Mouse (Mus musculus): ENCODE results near the gene Foxb2. TPM values are rescaled to one million over a fixed set of nuclear protein-coding genes. Genes with fewer than 3 reads are reported as not detected.

Gene Foxb2
- polyA plus RNA-seq, 1 experiment: not detected

GRCm38 (mm10) chr19:16841516-16842249, 31.9 kb downstream of the Foxb2 start:
- Histone ChIP-seq H3K9me3 (ENCODE audit: control insufficient read depth, low read length) (no peaks in the 10 kb centered on the region), H3K4me3 (replicated peaks) (no peak overlapping the region), H3K27me3 (ENCODE audit: control insufficient read depth) (no peaks in the 10 kb centered on the region), H3K36me3 (ENCODE audit: control insufficient read depth) (no peaks in the 10 kb centered on the region), H3K4me1 (ENCODE audit: control insufficient read depth) (no peaks in the 10 kb centered on the region)
- TF ChIP-seq TAL1 (IDR thresholded peaks at IDR 0.05; ENCODE audit: low read length): no peak
- TF ChIP-seq GATA1 (IDR thresholded peaks at IDR 0.05; ENCODE audit: low read length): no peak

DNA sequence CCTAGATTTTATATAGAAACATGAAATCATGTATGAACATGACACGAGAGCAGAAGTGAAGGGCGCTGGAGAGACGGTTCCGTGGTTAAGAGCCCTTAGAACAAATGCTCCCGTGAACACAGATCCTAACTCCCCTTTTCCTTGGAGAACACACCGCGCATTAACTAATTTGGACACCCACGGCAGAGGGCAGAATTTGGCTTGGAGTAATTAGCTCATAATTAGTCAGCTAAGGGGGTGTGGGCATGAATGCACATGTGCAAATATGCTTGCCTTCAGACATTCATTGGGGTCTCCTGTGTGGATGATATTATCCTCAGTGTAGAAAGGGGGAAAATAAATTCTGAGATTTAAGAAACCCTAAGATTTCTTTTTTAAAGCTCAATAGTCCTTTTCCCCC, 32.6 kb downstream of the Foxb2 start:
- H3K4me1 ChIP-seq (ENCODE audit: control insufficient read depth): no peaks in the 10 kb centered on the region
- TF ChIP-seq GATA1 (IDR thresholded peaks at IDR 0.05; ENCODE audit: low read length) (no peak), TAL1 (IDR thresholded peaks at IDR 0.05; ENCODE audit: low read length) (no peak)
- H3K9me3 ChIP-seq (ENCODE audit: control insufficient read depth, low read length): no peaks in the 10 kb centered on the region
- no peak overlapping the region for H3K4me3 ChIP-seq (replicated peaks)
- H3K36me3 ChIP-seq (ENCODE audit: control insufficient read depth): no peaks in the 10 kb centered on the region
- no peaks in the 10 kb centered on the region for H3K27me3 ChIP-seq (ENCODE audit: control insufficient read depth)

DNA sequence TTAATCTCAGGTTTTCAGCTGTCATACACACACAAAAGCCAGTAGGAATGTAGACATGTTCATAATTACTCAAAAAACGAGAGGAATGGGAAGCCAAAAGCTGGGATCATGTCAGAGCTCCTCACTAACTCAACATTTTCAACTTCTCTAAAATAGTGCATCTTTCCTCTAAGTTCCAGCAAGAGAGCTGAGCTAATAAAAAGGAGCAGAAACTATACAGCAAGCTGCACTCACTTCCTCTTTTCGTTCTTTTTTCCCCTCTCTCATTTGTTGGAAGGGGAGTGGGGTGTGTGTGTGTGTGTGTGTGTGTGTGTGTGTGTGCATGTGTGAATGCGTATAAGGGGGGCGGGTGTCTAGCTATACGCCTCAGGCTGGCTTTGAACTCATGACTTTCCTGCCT, 45.9 kb downstream of the Foxb2 start:
- Histone ChIP-seq H3K27me3 (ENCODE audit: control insufficient read depth) (no peaks in the 10 kb centered on the region; the same call in 1 of the 2 replicates), H3K9me3 (ENCODE audit: control insufficient read depth, low read length) (no peaks in the 10 kb centered on the region), H3K4me1 (ENCODE audit: control insufficient read depth) (no peaks in the 10 kb centered on the region), H3K36me3 (ENCODE audit: control insufficient read depth) (no peaks in the 10 kb centered on the region), H3K4me3 (replicated peaks) (no peak overlapping the region)
- TF ChIP-seq TAL1 (IDR thresholded peaks at IDR 0.05; ENCODE audit: low read length) (no peak), GATA1 (IDR thresholded peaks at IDR 0.05; ENCODE audit: low read length) (no peak)

DNA sequence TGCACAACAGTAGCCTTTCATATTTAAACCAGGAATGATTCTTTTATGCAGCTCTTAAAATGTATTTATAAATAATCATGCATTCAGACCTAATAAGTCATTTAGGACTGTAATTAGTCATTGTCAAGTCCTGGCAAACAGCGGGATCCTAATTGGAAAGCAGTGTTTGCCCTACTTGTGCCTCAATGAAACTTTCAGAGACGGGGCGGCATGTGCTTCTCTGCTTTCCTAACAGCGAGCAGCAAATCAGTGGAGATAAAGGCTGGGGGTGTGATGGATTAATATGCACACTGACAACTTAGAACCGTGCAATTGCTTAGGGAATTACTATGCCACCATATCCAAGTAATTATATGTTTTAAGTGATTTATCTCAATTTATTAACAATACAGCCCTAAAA, 48.4 kb downstream of the Foxb2 start:
- no peaks in the 10 kb centered on the region for H3K36me3 ChIP-seq (ENCODE audit: control insufficient read depth)
- H3K27me3 ChIP-seq (ENCODE audit: control insufficient read depth): no peaks in the 10 kb centered on the region; the same call in 1 of the 2 replicates
- H3K9me3 ChIP-seq (ENCODE audit: control insufficient read depth, low read length): no peaks in the 10 kb centered on the region
- no peak overlapping the region for H3K4me3 ChIP-seq (replicated peaks)
- H3K4me1 ChIP-seq (ENCODE audit: control insufficient read depth): no peaks in the 10 kb centered on the region
- TF ChIP-seq TAL1 (IDR thresholded peaks at IDR 0.05; ENCODE audit: low read length) (no peak), GATA1 (IDR thresholded peaks at IDR 0.05; ENCODE audit: low read length) (no peak)

Other genes with a start within 250 kb of the Foxb2 start
- 0.20 and 0.27 TPM in 2 replicates for gene Vps13a, start 92.9 kb downstream of the Foxb2 start, polyA plus RNA-seq (2012)
- not detected in 2 replicates for gene Prune2, start 82.3 kb upstream of the Foxb2 start, polyA plus RNA-seq (2012)

Data from erythroblast, embryonic 14.5 days (primary cell).